Mouse (Mus musculus) neural tube, embryonic 13.5 days (tissue): Measurements from ENCODE around the gene 6430548M08Rik. TPM values are rescaled to one million over a fixed set of nuclear protein-coding genes. Genes with fewer than 3 reads are reported as not detected.

Experiments
- ATAC-seq: fragments of 200-750 bp; cut with Nextera tagmentation; 2 replicates; pipeline ENCODE4 v1.8.0; 2017; ENCODE audit warnings: low read depth, mild to moderate bottlenecking, moderate TSS enrichment, moderate library complexity
- H3K27ac ChIP-seq: fragments of 300-500 bp; sonication (generic); replicated peaks from 2 replicates; pipeline ENCODE4 v1.5.1; 2015; ENCODE audit warnings: moderate library complexity, mild to moderate bottlenecking, inconsistent platforms
- H3K27me3 ChIP-seq: fragments of 300-500 bp; sonication (generic); 2 replicates; pipeline ENCODE4 v1.6.1; 2015; ENCODE audit warnings: mild to moderate bottlenecking, inconsistent platforms
- H3K36me3 ChIP-seq: fragments of 300-500 bp; sonication (generic); 2 replicates; pipeline ENCODE4 v1.6.1; 2015; ENCODE audit warnings: mild to moderate bottlenecking, inconsistent platforms
- H3K4me1 ChIP-seq: fragments of 300-500 bp; sonication (generic); replicated peaks from 2 replicates; pipeline ENCODE4 v1.6.1; 2015; ENCODE audit warnings: inconsistent platforms
- H3K4me2 ChIP-seq: fragments of 300-500 bp; sonication (generic); 2 replicates; pipeline ENCODE4 v1.6.1; 2015; ENCODE audit warnings: inconsistent platforms, mild to moderate bottlenecking, moderate library complexity
- H3K4me3 ChIP-seq: fragments of 300-500 bp; sonication (generic); 2 replicates; pipeline ENCODE4 v1.5.1; 2015; ENCODE audit warnings: mild to moderate bottlenecking, inconsistent platforms
- H3K9ac ChIP-seq: fragments of 300-500 bp; sonication (generic); 2 replicates; pipeline ENCODE4 v1.6.1; 2015; ENCODE audit warnings: moderate library complexity, mild to moderate bottlenecking, inconsistent platforms
- H3K9me3 ChIP-seq: fragments of 300-500 bp; sonication (generic); 2 replicates; pipeline ENCODE4 v1.6.1; 2016; ENCODE audit warnings: inconsistent platforms
- WGBS: fragments of 180-500 bp; shearing (Covaris S2); methylation state at CpG from one replicate; pipeline ENCODE4 v1.1.7; 2015; 5-methylcytosine and 5-hydroxymethylcytosine counted together
- polyA plus RNA-seq: library from polyadenylated mRNA; unstranded; fragments of >200 nt; fragmentation: Nextera tagmentation; extraction: Ambion mirVana; gene quantifications from 2 replicates; pipeline ENCODE4 v1.2.1, GENCODE M21; 2015

6430548M08Rik gene
- polyA plus RNA-seq, 1 experiment from 2014 or later = 19.4 TPM

DNA sequence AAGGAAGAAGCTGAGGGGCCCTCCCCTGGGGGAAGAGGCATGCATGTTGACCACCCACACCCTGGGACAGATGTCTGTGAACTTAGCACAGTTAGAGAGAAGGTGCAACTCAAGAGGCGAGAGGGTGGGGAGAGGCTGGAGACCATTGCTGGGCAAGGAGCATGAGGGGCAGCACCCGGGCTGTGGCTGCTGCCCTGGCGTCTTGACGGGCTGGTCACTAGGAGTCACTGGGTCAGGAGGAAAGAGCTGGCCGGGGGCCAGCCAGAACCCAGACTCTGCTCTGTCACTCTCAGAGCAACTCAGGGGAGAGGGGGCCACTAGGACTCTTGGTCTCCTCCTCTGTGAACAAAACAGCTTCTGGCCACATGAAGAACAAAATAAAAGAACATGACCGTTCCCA, 75.5 kb downstream of the 6430548M08Rik start:
- Histone ChIP-seq H3K27me3 (no peaks in the 10 kb centered on the region), H3K36me3 (no peaks in the 10 kb centered on the region), H3K4me3 (no peak overlapping the region), H3K9ac (no peak overlapping the region), H3K4me2 (no peak overlapping the region), H3K4me1 (peaks cover 47% of the 10 kb centered on the region), H3K9me3 (no peaks in the 10 kb centered on the region), H3K27ac (no peak overlapping the region)
- WGBS = 82% methylated on average over 6 of the region's 6 CpGs
- no peak for ATAC-seq

- Histone ChIP-seq H3K9me3 (no peaks in the 10 kb centered on the region), H3K4me3 (no peak overlapping the region), H3K27ac (peak overlapping the region; percentile 89), H3K36me3 (no peaks in the 10 kb centered on the region), H3K4me2 (no peak overlapping the region), H3K27me3 (no peaks in the 10 kb centered on the region), H3K9ac (no peak overlapping the region), H3K4me1 (peaks cover 39% of the 10 kb centered on the region)
- 83% methylated on average over 17 of the region's 17 CpGs for WGBS
- ATAC-seq = no peak
These were observed 76.3 kb downstream of the 6430548M08Rik start for GRCm38 (mm10) chr8:120190107-120190809.

- Histone ChIP-seq H3K4me3 (no peak overlapping the region; the same call in 1 of the 2 replicates), H3K4me2 (peak overlapping the region; percentile 48), H3K27ac (peak overlapping the region; percentile 89), H3K9me3 (no peaks in the 10 kb centered on the region), H3K4me1 (peaks cover 32% of the 10 kb centered on the region), H3K9ac (peak overlapping the region; percentile 53), H3K36me3 (no peaks in the 10 kb centered on the region), H3K27me3 (no peaks in the 10 kb centered on the region)
- WGBS = 24% methylated on average over 19 of the region's 20 CpGs
- ATAC-seq = peak; percentile 71
These were observed 77.0 kb downstream of the 6430548M08Rik start for GRCm38 (mm10) chr8:120190810-120191413.

- H3K4me2 ChIP-seq = no peak overlapping the region; the same call in 1 of the 2 replicates
- peak; percentile 19; the same call in 1 of the 2 replicates for ATAC-seq
These were observed 77.7 kb downstream of the 6430548M08Rik start for GRCm38 (mm10) chr8:120191633-120192032.

GRCm38 (mm10) chr8:120192118-120192517, 78.2 kb downstream of the 6430548M08Rik start:
- Histone ChIP-seq H3K27me3 (no peaks in the 10 kb centered on the region), H3K4me2 (no peak overlapping the region), H3K4me1 (peaks cover 21% of the 10 kb centered on the region), H3K27ac (peak overlapping the region; percentile 89; the same call in 1 of the 2 replicates), H3K9me3 (no peaks in the 10 kb centered on the region), H3K4me3 (no peak overlapping the region), H3K36me3 (no peaks in the 10 kb centered on the region), H3K9ac (no peak overlapping the region)
- no peak for ATAC-seq
- 95% methylated on average over 5 of the region's 5 CpGs for WGBS

More at GRCm38 (mm10) chr8:120191633-120192032, 77.7 kb downstream of the 6430548M08Rik start:
- H3K4me3 ChIP-seq = no peak overlapping the region
- no peak overlapping the region for H3K9ac ChIP-seq
- H3K27ac ChIP-seq = peak overlapping the region; percentile 89
- 71% methylated on average over 5 of the region's 5 CpGs for WGBS
- no peaks in the 10 kb centered on the region for H3K27me3 ChIP-seq
- no peaks in the 10 kb centered on the region for H3K36me3 ChIP-seq
- no peaks in the 10 kb centered on the region for H3K9me3 ChIP-seq
- peaks cover 25% of the 10 kb centered on the region for H3K4me1 ChIP-seq

DNA sequence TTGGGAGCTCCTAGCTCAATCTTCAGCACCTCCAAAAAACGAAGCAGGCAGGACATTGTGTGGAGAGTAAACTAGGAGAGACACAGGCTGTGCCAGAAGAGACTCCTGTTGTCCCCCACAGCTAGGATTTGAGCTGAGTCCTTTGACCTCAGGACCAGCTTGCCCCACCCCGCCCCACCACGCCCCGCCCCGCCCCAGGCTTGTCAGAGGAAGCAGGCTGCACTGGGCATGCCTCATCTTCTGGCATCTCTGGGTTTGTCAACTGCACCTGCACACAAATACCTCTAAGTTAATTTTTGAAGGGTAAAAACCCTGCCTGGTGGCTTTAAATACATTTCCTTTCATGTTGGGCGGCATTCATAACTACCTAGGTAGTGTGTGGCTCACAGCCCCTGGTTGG, 87.4 kb downstream of the 6430548M08Rik start:
- H3K27ac ChIP-seq = no peak overlapping the region
- no peak overlapping the region for H3K4me3 ChIP-seq
- 75% methylated on average over 6 of the region's 6 CpGs for WGBS
- H3K4me1 ChIP-seq = 0 out of 2 replicates have a peak, but pooled peaks cover 5% of the 10 kb centered on the region
- no peak for ATAC-seq
- no peaks in the 10 kb centered on the region; the same call in 1 of the 2 replicates for H3K9me3 ChIP-seq
- no peaks in the 10 kb centered on the region for H3K36me3 ChIP-seq
- no peaks in the 10 kb centered on the region for H3K27me3 ChIP-seq
- H3K4me2 ChIP-seq = no peak overlapping the region
- H3K9ac ChIP-seq = no peak overlapping the region

GRCm38 (mm10) chr8:120202546-120202945, 88.6 kb downstream of the 6430548M08Rik start:
- WGBS = 82% methylated on average over 3 of the region's 3 CpGs
- H3K4me3 ChIP-seq = no peak overlapping the region
- H3K4me1 ChIP-seq = peaks cover 6% of the 10 kb centered on the region; the same call in 1 of the 2 replicates
- no peak overlapping the region for H3K4me2 ChIP-seq
- no peak for ATAC-seq
- no peaks in the 10 kb centered on the region for H3K27me3 ChIP-seq
- H3K9me3 ChIP-seq = no peaks in the 10 kb centered on the region; the same call in 1 of the 2 replicates
- no peak overlapping the region for H3K9ac ChIP-seq
- no peaks in the 10 kb centered on the region for H3K36me3 ChIP-seq
- no peak overlapping the region for H3K27ac ChIP-seq

- no peaks in the 10 kb centered on the region for H3K9me3 ChIP-seq
- WGBS = 68% methylated on average over 7 of the region's 7 CpGs
These were observed 90.9 kb downstream of the 6430548M08Rik start for GRCm38 (mm10) chr8:120204736-120205360.

DNA sequence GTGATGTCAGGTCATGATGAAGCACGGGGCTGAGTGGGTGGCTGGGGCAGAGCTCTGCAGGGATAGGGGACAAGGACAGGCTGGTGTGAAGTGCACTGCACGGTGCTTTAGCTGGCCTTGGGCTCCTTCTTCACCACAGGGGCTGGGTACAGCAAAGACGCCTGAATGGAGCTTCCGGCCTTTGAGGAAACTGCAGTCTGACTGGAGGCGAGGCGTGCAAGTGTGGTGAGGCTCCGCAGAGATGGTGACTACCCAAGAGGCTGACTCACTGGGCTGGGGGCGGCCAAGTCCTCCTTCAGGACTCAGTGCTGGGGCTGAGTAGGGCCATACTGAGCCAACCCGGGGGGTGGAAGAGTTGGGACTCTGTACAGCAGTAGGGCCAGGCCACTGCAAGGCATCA, 92.0 kb downstream of the 6430548M08Rik start:
- H3K4me2 ChIP-seq = no peak overlapping the region
- no peak overlapping the region for H3K4me3 ChIP-seq
- H3K9ac ChIP-seq = no peak overlapping the region
- H3K9me3 ChIP-seq = no peaks in the 10 kb centered on the region
- no peaks in the 10 kb centered on the region for H3K27me3 ChIP-seq
- ATAC-seq = no peak
- no peak overlapping the region for H3K27ac ChIP-seq
- WGBS = 77% methylated on average over 9 of the region's 9 CpGs
- H3K4me1 ChIP-seq = peaks cover 15% of the 10 kb centered on the region
- H3K36me3 ChIP-seq = no peaks in the 10 kb centered on the region

More at GRCm38 (mm10) chr8:120204736-120205360, 90.9 kb downstream of the 6430548M08Rik start:
- no peak overlapping the region for H3K4me2 ChIP-seq
- ATAC-seq = no peak
- no peak overlapping the region for H3K27ac ChIP-seq
- no peaks in the 10 kb centered on the region for H3K27me3 ChIP-seq
- H3K9ac ChIP-seq = no peak overlapping the region
- H3K36me3 ChIP-seq = no peaks in the 10 kb centered on the region
- peaks cover 15% of the 10 kb centered on the region for H3K4me1 ChIP-seq
- H3K4me3 ChIP-seq = no peak overlapping the region

DNA sequence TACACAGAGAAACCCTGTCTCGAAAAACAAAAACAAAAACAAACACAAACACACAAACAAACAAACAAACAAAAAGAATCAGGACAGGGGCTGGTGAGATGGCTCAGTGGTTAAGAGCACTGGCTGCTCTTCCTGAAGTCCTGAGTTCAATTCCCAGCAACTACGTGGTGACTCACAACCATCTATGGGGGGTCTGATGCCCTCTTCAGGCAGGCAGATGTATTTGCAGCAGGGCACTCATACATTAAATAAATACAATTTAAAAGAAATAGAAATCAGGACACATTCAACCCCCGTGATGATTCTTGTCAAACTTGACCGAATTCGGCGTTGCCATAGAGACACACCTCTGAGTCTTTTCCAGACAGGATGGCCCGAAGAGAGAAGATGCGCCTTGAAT, 93.4 kb downstream of the 6430548M08Rik start:
- Histone ChIP-seq H3K9ac (no peak overlapping the region), H3K4me3 (no peak overlapping the region), H3K9me3 (no peaks in the 10 kb centered on the region), H3K36me3 (no peaks in the 10 kb centered on the region), H3K27ac (no peak overlapping the region), H3K27me3 (no peaks in the 10 kb centered on the region), H3K4me2 (no peak overlapping the region), H3K4me1 (peaks cover 22% of the 10 kb centered on the region)
- no peak for ATAC-seq
- 91% methylated on average over 8 of the region's 8 CpGs for WGBS

- WGBS = 57% methylated on average over 11 of the region's 11 CpGs
- peaks cover 22% of the 10 kb centered on the region for H3K4me1 ChIP-seq
- peak overlapping the region; percentile 22; the same call in 1 of the 2 replicates for H3K9ac ChIP-seq
- no peak overlapping the region for H3K4me2 ChIP-seq
- no peaks in the 10 kb centered on the region for H3K9me3 ChIP-seq
- no peaks in the 10 kb centered on the region for H3K27me3 ChIP-seq
- no peaks in the 10 kb centered on the region for H3K36me3 ChIP-seq
- H3K27ac ChIP-seq = peak overlapping the region; percentile 34
- ATAC-seq = no peak
- H3K4me3 ChIP-seq = no peak overlapping the region
These were observed 94.2 kb downstream of the 6430548M08Rik start for GRCm38 (mm10) chr8:120208113-120208512.

GRCm38 (mm10) chr8:120211345-120211744, 97.4 kb downstream of the 6430548M08Rik start:
- Histone ChIP-seq H3K9me3 (no peaks in the 10 kb centered on the region), H3K9ac (no peak overlapping the region), H3K4me2 (no peak overlapping the region), H3K4me1 (peaks cover 34% of the 10 kb centered on the region), H3K4me3 (no peak overlapping the region), H3K27ac (no peak overlapping the region), H3K36me3 (no peaks in the 10 kb centered on the region), H3K27me3 (no peaks in the 10 kb centered on the region)
- ATAC-seq = no peak
- WGBS = 16% methylated on average over 4 of the region's 4 CpGs
